Mouse (Mus musculus) stomach, embryonic 15.5 days (tissue): ENCODE results near the gene Sec62. TPM values are rescaled to one million over a fixed set of nuclear protein-coding genes. Genes with fewer than 3 reads are reported as not detected.

Source experiments
- polyA plus RNA-seq: library from polyadenylated mRNA; unstranded; fragments of >200 nt; fragmentation: Nextera tagmentation; extraction: Ambion mirVana; gene quantifications from 2 replicates; pipeline ENCODE4 v1.2.1, GENCODE M21; 2015

Gene Sec62
- polyA plus RNA-seq, 1 experiment from 2014 or later: 86.7 TPM

Other genes with a start within 250 kb of the Sec62 start
- gene Mecom, start 244.9 kb upstream of the Sec62 start, polyA plus RNA-seq: 46.4 and 53.0 TPM in 2 replicates
- 0.46 and 0.70 TPM in 2 replicates for gene Actrt3, start 192.9 kb upstream of the Sec62 start, polyA plus RNA-seq
- gene Mynn, start 190.8 kb upstream of the Sec62 start, polyA plus RNA-seq: 23.8 and 25.8 TPM in 2 replicates
- 0.06 TPM in 1 of 2 replicates, not detected in the other for gene Lrriq4, start 148.4 kb upstream of the Sec62 start, polyA plus RNA-seq
- 0.58 and 0.75 TPM in 2 replicates for gene Lrrc34, start 145.0 kb upstream of the Sec62 start, polyA plus RNA-seq
- 1.5 and 3.6 TPM in 2 replicates for gene Lrrc31, start 93.0 kb upstream of the Sec62 start, polyA plus RNA-seq
- gene Samd7, start 46.6 kb upstream of the Sec62 start, polyA plus RNA-seq: not detected in 2 replicates
- gene Gpr160, start 63.1 kb downstream of the Sec62 start, polyA plus RNA-seq: 7.3 TPM in 2 replicates
- gene Phc3, start 176.5 kb downstream of the Sec62 start, polyA plus RNA-seq: 7.8 and 8.2 TPM in 2 replicates
- gene Prkci, start 202.9 kb downstream of the Sec62 start, polyA plus RNA-seq: 39.3 and 42.5 TPM in 2 replicates